ENCODE assay signal across 26 mouse cellular contexts in the genomic region with DNA sequence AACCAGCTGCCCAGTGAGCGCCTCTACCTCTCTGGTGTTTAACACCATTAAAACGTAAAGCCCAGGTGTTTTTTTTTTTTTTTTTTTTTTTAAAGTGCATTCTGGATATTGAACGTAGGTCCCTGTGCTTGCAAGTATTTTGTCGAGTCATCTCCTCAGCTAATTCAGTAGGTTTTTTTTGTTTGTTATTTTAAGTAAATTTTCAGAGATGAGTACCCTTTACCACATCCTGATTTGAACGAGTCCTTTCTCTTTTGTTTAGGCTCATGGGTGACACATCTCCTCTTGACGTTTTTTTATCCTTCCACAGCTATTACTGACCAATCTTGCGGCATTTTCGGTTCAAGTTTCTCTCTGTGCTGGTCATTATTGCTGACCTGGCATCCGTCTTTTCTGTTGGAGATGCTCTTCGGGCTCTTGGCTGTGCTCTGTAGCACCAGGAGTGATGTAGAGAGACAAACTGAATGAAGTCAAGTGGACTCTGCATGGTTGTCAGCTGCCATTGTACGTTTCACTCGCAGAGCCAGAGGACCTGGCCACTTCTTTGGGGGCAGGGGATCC. TPM values are rescaled to one million over a fixed set of nuclear protein-coding genes. Genes with fewer than 3 reads are reported as not detected.
DNase-seq lines count a peak whose midpoint lies in the region; ATAC-seq and TF ChIP-seq lines count a peak whose summit lies in the region.
"Had no signal": no experiment of that assay in that cellular context is flagged by ENCODE, and none has a peak within 500 bp of the region (broad histone marks: within the 10 kb centered on the region; RNA-seq: fewer than 3 reads in every experiment).

No protein-coding gene starts in this region.

- TF ChIP-seq POLR2A in MEL (IDR thresholded peaks at IDR 0.05; ENCODE audit: control insufficient read depth in 1 of 2, insufficient read depth in 1 of 2, low read depth in 1 of 2, low read length in 2 of 2, poor library complexity in 1 of 2) (no peak), myocyte (IDR thresholded peaks at IDR 0.05; ENCODE audit: insufficient read length, low read depth) (no peak)

- no peaks in the 10 kb centered on the region for H3K79me2 ChIP-seq in MEL (ENCODE audit: control insufficient read depth, insufficient read depth, low read length, poor library complexity)
- no peaks in the 10 kb centered on the region for H3K79me2 ChIP-seq in myocyte (ENCODE audit: control insufficient read depth, insufficient read depth)

- peak; percentile 22 for ATAC-seq in granulocyte monocyte progenitor cell, adult 5-6 weeks (replicated peaks; ENCODE audit: poor library complexity, severe bottlenecking)
- ATAC-seq: forebrain, postnatal 0 days; inflammation-experienced regulatory T-cells, adult 6 months; midbrain, embryonic 13.5 days had no signal

- TF ChIP-seq EP300 in MEL (IDR thresholded peaks at IDR 0.05; ENCODE audit: low read depth in 1 of 2, low read length in 2 of 2) = no peak

- H3K9me3 ChIP-seq in MEL (replicated peaks; ENCODE audit: insufficient read depth, low read length) = no peaks in the 10 kb centered on the region
- H3K9me3 ChIP-seq: embryonic facial prominence, embryonic 10.5 days; embryonic facial prominence, embryonic 15.5 days; forebrain, embryonic 12.5 days; kidney, embryonic 15.5 days; liver, embryonic 15.5 days; lung, embryonic 15.5 days; midbrain, embryonic 13.5 days; neural tube, embryonic 15.5 days had no signal

- H3ac ChIP-seq in myocyte (ENCODE audit: control insufficient read depth, insufficient read length) = no peak overlapping the region

- H3K4me1 ChIP-seq in MEL (ENCODE audit: control insufficient read depth in 1 of 2, insufficient read depth in 2 of 2, low read length in 2 of 2) = peaks cover 4 to 18% of the 10 kb centered on the region in 2 experiments; a peak in 3 of 4 replicates
- H3K4me1 ChIP-seq: forebrain, embryonic 12.5 days; kidney, embryonic 15.5 days; lung, embryonic 15.5 days; midbrain, embryonic 13.5 days; neural tube, embryonic 15.5 days had no signal

- H3K4me2 ChIP-seq in myocyte (ENCODE audit: low read depth) = peak overlapping the region; percentile 71
- H3K4me2 ChIP-seq: embryonic facial prominence, embryonic 15.5 days; forebrain, embryonic 12.5 days; heart, embryonic 11.5 days; hindbrain, embryonic 14.5 days; kidney, embryonic 15.5 days; liver, embryonic 15.5 days; lung, embryonic 15.5 days; midbrain, embryonic 13.5 days; neural tube, embryonic 15.5 days had no signal

- no peak overlapping the region; the same call in 1 of the 2 replicates for H3K27ac ChIP-seq in MEL (ENCODE audit: control insufficient read depth, low read depth, low read length)
- H3K27ac ChIP-seq: embryonic facial prominence, embryonic 10.5 days; embryonic facial prominence, embryonic 15.5 days; forebrain, embryonic 12.5 days; hindbrain, embryonic 14.5 days; kidney, embryonic 15.5 days; liver, embryonic 15.5 days; lung, embryonic 15.5 days; midbrain, embryonic 13.5 days; neural tube, embryonic 15.5 days had no signal

- peaks cover 0 to 13% of the 10 kb centered on the region in 2 experiments; a peak in 2 of 4 replicates for H3K36me3 ChIP-seq in MEL (ENCODE audit: control insufficient read depth in 1 of 2, insufficient read depth in 2 of 2, low read length in 2 of 2)
- H3K36me3 ChIP-seq in myocyte (ENCODE audit: control insufficient read depth, insufficient read depth) = no peaks in the 10 kb centered on the region
- H3K36me3 ChIP-seq: embryonic facial prominence, embryonic 10.5 days; embryonic facial prominence, embryonic 15.5 days; forebrain, embryonic 12.5 days; kidney, embryonic 15.5 days; liver, embryonic 15.5 days; lung, embryonic 15.5 days; midbrain, embryonic 13.5 days; neural tube, embryonic 15.5 days had no signal

- no peaks in the 10 kb centered on the region for H3K27me3 ChIP-seq in MEL (ENCODE audit: control insufficient read depth in 1 of 2, insufficient read depth in 2 of 2, low read length in 2 of 2)
- H3K27me3 ChIP-seq in myocyte (ENCODE audit: control insufficient read depth, insufficient read depth, insufficient read length) = no peaks in the 10 kb centered on the region
- H3K27me3 ChIP-seq: embryonic facial prominence, embryonic 15.5 days; forebrain, embryonic 12.5 days; liver, embryonic 15.5 days; lung, embryonic 15.5 days; neural tube, embryonic 15.5 days had no signal

- H3K9ac ChIP-seq in MEL (ENCODE audit: control insufficient read depth, low read depth, low read length, poor library complexity, severe bottlenecking) = peak overlapping the region; percentile 47; the same call in 1 of the 2 replicates
- H3K9ac ChIP-seq: embryonic facial prominence, embryonic 15.5 days; forebrain, embryonic 12.5 days; forebrain, postnatal 0 days; hindbrain, embryonic 14.5 days; kidney, embryonic 15.5 days; liver, embryonic 15.5 days; lung, embryonic 15.5 days; midbrain, embryonic 13.5 days; neural tube, embryonic 15.5 days had no signal

- TF ChIP-seq CTCF in MEL (IDR thresholded peaks at IDR 0.05 in 2 of 3, conservative IDR thresholded peaks at IDR 0.05 in 1 of 3; ENCODE audit: control insufficient read depth in 1 of 3, insufficient read depth in 1 of 3, low read depth in 2 of 3, low read length in 3 of 3, poor library complexity in 1 of 3, severe bottlenecking in 1 of 3) = no peak

- TF ChIP-seq RAD21 in MEL (IDR thresholded peaks at IDR 0.05; ENCODE audit: low read depth, low read length) = no peak

- H3K4me3 ChIP-seq in MEL (ENCODE audit: control insufficient read depth in 1 of 2, insufficient read depth in 1 of 2, low read depth in 2 of 2, low read length in 2 of 2) (peak overlapping the region; percentile 8 to 42; a peak in 3 of 4 replicates), myocyte (no peak overlapping the region)
- H3K4me3 ChIP-seq: embryonic facial prominence, embryonic 10.5 days; embryonic facial prominence, embryonic 15.5 days; forebrain, embryonic 12.5 days; kidney, embryonic 15.5 days; liver, embryonic 15.5 days; lung, embryonic 15.5 days; midbrain, embryonic 13.5 days; neural tube, embryonic 15.5 days had no signal

- DNase-seq in B cell, adult 2 months = peak; percentile 33 to 48
- DNase-seq in MEL (ENCODE audit: low read depth, low spot score) = no peak
- no peak for DNase-seq in retina, embryonic 14.5 days (ENCODE audit: low spot score)
- DNase-seq in cerebellum, postnatal 25 days = no peak
- DNase-seq in heart, adult 11 months = no peak
- DNase-seq: adrenal gland, postnatal 14 days; cerebellum, adult 2 months; forebrain, postnatal 0 days; gastrocnemius, postnatal 14 days; heart, postnatal 4 days; kidney, adult 18-20 months; right cerebral cortex, adult 18-20 months; thymus, postnatal 4 days had no signal

TF ChIP-seq in MEL, 35 proteins besides CTCF, POLR2A, EP300 and RAD21:
- TF ChIP-seq USF1 (IDR thresholded peaks at IDR 0.05; ENCODE audit: low read depth, low read length) (no peak), ZNF384 (IDR thresholded peaks at IDR 0.05; ENCODE audit: low read depth, low read length) (peak; percentile 82), MYC (IDR thresholded peaks at IDR 0.05; ENCODE audit: low read depth, low read length) (no peak), SIN3A (IDR thresholded peaks at IDR 0.05; ENCODE audit: low read length) (peak; percentile 7; the same call in 1 of the 2 replicates), ETS1 (IDR thresholded peaks at IDR 0.05; ENCODE audit: low read depth, low read length) (0 out of 2 replicates have a peak, but pooled peaks have one; percentile 2), MAFK (IDR thresholded peaks at IDR 0.05; ENCODE audit: borderline replicate concordance, low read depth, low read length) (peak; percentile 49; the same call in 1 of the 2 replicates), UBTF (IDR thresholded peaks at IDR 0.05; ENCODE audit: borderline replicate concordance, insufficient read depth, low read depth, low read length) (no peak)

TF ChIP-seq in myocyte, 11 proteins besides CTCF, POLR2A, EP300 and RAD21:
- no peak for TF ChIP-seq TCF3 (IDR thresholded peaks at IDR 0.05; ENCODE audit: insufficient read length, low read depth)
- TF ChIP-seq TCF12 (IDR thresholded peaks at IDR 0.05; ENCODE audit: insufficient read depth, poor library complexity, severe bottlenecking) = no peak
- TF ChIP-seq E2F4 (IDR thresholded peaks at IDR 0.05; ENCODE audit: insufficient read depth) = no peak
- no peak for TF ChIP-seq MAX (IDR thresholded peaks at IDR 0.05; ENCODE audit: low read depth)

RNA-seq across cellular contexts. Expression of a gene that starts 34.9 kb away (rescaled TPM):
- 32.1 and 36.1 TPM in 2 replicates for total RNA-seq in MEL (2012; rRNA removed)
- polyA plus RNA-seq in MEL (2012; ENCODE audit: insufficient read depth in 1 of 2, insufficient read length in 2 of 2, low read depth in 1 of 2, low replicate concordance in 2 of 2, missing spikeins in 1 of 2) = 10 to 100 TPM in 1 of 2 experiments, not detected in 1; 23.6 TPM
- 17.3 and 20.9 TPM in 2 replicates for total RNA-seq in granulocyte monocyte progenitor cell, adult 5-6 weeks (2014; fragmentation: Nextera tagmentation)
- 30.2 and 38.9 TPM in 2 replicates for total RNA-seq in granulocyte monocyte progenitor cell, adult 5-6 weeks (2017)
- polyA plus RNA-seq in myocyte (2012; fragmentation: generic; extraction: Trizol) = 23.0 TPM

RNA-seq across cellular contexts. Expression of a gene that starts 47.6 kb away (rescaled TPM):
- total RNA-seq in MEL (2012; rRNA removed) = 37.9 and 43.4 TPM in 2 replicates
- polyA plus RNA-seq in MEL (2012; ENCODE audit: insufficient read depth in 1 of 2, insufficient read length in 2 of 2, low read depth in 1 of 2, low replicate concordance in 2 of 2, missing spikeins in 1 of 2) (10 to 100 TPM in 1 of 2 experiments, not detected in 1; 40.2 TPM), myocyte (2012; fragmentation: generic; extraction: Trizol) (17.2 TPM)
- total RNA-seq in granulocyte monocyte progenitor cell, adult 5-6 weeks (2014; fragmentation: Nextera tagmentation) = 27.6 and 54.7 TPM in 2 replicates
- 26.6 and 32.9 TPM in 2 replicates for total RNA-seq in granulocyte monocyte progenitor cell, adult 5-6 weeks (2017)

Comparison
In these comparisons a context has a peak if more than half of its experiments do, and no peak if none do; other contexts are left out.
1. DNase-seq: peak in B cell, adult 2 months (2 of 2); none in MEL (single experiment), retina, embryonic 14.5 days (single experiment), cerebellum, postnatal 25 days (0 of 2) and heart, adult 11 months (single experiment).